Mouse (Mus musculus): ENCODE results near the gene Ankrd40.

DNA sequence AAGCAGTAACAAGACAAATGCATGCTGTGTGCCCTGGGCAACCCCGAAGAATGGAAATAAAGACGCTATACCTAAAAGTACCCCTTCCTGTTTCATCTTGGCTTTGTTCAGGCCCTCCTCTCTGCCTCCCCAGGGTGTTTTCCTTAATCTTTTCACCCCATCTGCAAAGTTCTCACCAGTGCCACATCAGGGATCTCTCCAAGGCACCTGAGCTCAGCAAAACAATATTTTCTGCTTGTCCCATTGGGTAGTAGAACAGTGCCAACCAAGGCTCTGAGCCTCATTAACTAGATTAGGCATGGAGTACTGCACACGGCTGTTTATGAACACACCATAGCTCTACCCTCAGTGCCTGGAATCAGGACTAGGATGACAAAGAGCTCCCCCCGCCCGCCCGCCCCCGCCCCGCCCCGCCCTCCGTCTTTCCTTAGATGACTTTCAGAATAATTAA is 815 bp upstream of the Ankrd40 start:
- TF ChIP-seq CTCF (IDR thresholded peaks at IDR 0.05; ENCODE audit: low read depth, low read length): no peak
- TF ChIP-seq POLR2A (IDR thresholded peaks at IDR 0.05; ENCODE audit: borderline replicate concordance, low read depth, low read length): no peak
